Mouse (Mus musculus) neural tube, embryonic 10.5 days (tissue): ENCODE data around the gene H2-DMa.
"Not testable (repeated sequence)": the region's sequence is repeated elsewhere in the genome, so short reads cannot be mapped to it uniquely, and the experiment has no call there.

Experiments used
- DNase-seq: peaks from one replicate; pipeline ENCODE4 v3.0.0-alpha.2; 2017; ENCODE audit warnings: low spot score; ENCODE audit errors: extremely low spot score

H2-DMa gene

DNA sequence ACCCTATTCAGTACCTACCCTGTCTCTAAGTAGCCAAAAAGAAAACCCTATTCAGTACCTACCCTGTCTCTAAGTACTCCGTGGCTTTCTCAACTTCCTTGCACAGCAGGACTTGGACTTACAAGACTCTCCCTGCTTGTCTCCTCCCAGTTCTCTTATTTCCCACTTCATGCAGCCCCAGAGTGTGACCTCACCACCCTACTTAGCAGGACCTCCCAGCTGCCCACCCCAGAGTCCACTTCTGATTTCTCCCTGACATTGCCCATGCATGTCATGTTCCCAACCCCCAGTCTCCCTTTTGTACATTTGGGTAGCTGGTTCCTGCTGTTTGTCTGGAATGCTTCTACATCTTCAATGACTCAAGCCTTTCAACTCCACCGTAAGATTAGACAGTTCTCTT lies 4.2 kb downstream of the H2-DMa start:
- DNase-seq: no peak

DNA sequence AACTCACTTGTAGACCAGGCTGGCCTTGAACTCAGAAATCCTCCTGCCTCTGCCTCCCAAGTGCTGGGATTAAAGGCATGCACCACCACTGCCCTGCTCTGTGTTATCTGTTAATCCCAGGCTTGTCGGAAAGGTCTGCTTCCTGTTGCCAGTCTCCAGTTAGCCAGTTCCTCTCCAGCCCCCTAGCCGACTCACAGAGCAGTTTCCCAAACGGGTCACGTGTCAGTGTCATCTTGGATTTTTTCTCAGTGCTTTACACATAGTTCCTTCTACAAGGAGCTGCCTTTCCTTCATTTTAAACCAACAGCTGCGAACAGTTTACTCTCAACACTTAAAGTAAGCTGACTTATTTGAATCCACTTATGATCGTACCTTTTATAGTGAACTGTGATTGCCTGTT lies 5.3 kb downstream of the H2-DMa start:
- DNase-seq: no peak

DNA sequence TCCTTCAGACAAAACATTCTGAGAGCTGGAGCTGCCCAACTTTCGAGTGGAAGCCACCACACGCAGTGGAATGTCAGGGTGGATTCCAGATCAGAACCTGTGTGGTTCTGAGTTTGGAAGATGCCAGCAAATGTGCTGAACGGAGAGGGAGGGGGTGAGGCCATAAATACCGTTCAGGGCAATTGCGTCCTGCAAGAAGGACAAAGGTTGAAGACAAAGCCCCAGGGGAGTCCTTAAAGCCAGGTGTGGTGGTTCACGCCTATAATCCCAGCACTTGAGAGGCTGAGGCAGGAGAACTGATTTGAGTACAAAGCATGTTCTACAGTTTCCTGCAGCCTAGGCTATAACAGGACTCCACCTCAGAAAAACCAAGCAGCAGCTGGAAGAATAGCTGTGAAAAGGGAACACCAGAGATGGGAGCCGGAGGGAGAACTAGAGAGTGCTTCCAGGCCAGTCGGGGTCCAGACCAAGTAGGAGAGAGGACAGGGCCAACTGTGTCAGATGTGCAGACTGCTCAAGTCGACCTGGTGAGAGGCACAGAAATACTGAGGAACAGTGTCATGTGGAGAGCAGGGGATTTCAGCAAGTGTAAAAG lies 7.6 kb downstream of the H2-DMa start:
- DNase-seq: no peak

DNA sequence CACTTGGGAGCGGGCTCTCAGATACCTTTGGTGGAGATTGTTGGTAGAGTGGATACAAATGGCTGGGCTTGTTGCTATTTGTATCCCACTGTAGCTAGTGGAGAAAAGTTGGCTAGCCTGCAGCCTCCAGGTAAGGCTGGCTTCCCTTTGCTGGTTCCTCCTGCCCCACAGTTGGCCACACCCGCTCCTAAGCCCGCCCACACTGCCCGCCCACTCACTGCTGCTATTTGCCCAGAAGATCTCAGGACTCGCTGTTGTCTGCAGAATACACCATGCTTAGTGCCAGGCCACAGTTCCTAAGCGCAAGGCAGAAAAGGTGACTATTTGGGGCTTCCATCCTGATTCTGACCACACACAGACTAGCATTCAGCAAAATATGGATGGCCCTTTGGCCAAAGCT lies 8.1 kb downstream of the H2-DMa start:
- no peak for DNase-seq

DNA sequence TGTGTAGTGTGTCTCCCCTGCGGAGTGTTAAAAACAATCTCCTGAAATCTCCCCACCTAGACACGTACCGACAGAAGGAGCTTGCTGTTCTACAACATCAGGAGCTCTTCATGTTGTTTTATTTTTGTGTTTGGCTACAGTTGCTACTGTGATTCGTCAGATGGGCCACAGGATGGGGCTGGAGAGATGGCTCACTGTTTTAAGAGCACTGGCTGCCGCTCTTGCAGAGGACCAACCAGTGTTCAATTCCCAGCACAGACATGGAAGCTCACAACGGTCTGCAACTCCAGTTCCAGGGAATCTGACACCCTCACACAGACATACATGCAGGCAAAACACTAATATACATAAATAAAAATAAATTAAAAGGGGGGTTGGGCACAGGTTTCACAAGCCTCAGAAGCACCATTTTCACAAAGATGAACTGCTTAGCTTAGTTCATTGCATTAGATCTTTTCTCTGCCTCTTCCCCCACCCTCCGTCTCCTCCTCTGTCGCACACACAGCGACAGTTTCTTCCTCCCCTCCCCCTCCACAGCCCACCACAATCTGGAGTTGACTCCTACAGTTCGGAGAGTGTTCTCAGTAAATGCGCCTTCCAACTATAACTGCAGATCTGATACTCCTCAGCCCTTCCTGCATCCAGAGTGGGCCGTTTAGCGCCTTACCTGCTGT lies 9.1 kb downstream of the H2-DMa start:
- no peak for DNase-seq

DNA sequence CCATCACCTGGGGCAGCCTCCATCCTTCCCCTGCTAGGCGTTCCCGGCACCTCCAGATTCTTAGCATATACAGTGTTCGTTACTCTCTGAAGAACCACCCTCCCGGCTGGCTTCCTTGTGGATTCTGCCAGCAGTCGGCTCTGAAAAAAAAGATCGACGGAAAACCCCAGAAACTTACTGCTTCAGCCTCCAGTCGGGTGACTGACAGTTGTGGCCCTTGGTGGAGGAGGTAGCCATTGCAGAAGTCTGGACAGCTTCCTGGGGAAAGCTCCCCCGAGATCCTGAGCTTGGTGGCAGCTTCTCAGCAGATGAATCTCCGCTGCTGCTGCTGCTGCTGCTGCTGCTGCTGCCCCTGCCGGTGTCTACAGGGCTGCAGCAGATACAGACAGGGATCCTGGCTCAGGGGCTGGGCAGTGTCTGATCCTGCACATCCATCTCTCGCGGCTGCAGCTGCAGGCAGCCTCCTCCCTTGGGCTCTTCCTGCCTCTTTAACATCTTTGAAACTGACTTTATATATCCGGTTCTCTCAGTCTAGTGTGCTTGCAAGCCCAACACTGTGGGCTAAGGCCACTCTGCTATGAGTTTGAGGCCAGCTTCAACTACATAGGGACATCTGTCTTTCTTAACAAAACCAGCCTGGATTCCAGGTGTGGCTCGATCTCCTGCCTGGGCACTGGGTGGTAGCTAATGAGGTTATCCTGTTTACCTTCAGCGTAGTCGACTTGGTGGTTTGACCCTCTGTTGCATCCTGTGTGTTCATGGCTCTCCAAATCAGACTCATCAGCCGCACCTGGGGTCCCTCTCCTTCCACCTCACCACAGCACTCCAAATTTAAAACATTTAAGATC lies 9.8 kb downstream of the H2-DMa start:
- DNase-seq: no peak

DNA sequence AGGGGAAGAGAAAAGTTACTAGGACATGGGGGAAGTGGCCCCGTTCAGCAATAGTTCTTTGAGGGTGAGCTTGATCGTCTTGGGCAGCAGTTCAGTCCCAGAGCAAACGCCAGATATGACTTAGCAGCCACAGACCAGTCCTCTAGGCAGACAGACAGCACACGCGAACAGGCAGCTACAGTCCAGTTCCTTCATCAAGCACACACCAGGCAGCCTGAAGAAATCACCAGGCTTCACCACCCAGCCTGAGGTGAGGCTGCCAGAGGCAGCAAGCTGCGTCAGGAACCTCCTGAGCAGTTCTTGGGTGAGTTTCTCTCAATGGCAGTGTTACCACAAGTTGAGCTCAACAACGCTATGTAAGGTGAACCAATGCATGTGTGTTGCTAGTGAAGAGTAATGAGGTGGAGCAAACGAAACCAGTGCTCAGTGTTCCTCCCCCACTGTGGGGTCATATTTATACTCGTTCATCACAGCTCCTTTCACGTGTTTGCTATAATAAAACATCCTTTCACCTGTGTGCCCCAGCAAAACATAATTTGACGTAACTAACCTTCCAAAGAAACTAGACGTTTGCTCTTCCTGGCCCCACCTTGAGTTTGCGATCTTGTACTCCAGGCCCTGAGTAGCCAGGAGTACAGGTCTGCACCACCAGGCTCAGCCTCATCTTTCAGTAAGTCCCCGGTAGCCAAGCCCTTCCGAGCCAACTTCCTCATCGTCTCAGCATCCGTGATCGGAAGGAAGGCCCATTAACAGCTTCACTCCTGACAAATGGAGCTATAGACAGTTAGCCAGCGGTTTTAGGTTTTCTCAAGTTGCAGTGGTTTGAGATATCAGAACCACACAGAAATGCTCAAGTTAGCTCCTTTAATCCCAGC lies 11.0 kb downstream of the H2-DMa start:
- no peak for DNase-seq

DNA sequence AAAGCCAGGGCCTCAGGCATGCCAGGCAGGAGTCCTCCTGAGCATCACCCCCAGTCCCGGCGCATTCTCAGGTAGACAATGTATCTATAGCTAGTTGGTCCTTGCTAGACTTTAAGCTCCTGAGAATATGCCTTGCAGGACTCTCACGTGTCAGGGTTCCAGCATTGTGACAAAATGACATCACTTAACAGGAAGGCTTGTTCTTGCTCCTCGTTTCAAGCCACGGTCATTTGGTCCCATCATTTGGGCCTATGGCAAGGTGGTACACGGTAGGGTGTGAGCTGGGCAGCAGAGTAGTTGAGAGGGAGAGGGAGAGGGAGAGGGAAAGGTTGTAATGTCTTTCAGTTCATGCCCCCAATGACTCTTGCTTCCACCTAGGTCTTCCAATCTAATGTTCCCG lies 12.6 kb downstream of the H2-DMa start:
- DNase-seq: no peak

DNA sequence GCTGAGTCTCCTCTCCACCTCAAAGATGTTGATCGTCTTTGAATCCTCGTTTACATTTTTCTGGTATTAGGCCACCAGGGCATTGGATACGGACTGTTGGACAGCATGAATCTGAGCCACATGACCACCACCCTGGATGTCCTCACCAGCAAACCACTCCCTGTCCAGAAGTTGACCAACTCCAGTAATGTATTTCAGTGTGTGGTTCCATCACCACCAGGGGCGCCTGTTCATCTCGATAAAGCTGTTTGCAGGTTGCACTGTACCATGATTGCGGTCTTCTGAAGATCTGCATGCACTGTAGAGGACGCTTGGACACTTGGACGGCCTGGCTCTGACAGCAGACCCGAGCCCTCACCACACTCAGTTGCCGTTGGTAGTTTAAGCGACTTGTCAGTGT lies 13.9 kb downstream of the H2-DMa start:
- no peak for DNase-seq

DNA sequence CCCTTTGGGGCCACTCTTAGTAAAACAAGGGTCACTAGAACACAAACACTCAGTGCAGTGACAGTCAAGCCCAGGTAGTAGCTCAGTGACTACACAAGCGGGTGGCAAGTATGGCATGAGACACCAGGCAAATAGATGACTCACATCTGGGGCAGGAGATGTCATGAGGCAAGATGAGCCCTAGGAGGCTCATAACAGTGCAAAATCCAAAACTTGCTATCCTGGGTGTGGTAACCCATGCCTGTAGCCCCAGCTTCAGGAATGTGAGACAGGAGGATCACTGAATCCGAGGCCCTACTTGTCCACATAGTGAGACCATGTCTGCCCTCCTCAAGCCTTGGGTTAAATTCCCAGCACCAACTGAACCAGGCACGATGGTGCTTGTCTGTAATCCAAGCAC lies 15.1 kb downstream of the H2-DMa start:
- no peak for DNase-seq

DNA sequence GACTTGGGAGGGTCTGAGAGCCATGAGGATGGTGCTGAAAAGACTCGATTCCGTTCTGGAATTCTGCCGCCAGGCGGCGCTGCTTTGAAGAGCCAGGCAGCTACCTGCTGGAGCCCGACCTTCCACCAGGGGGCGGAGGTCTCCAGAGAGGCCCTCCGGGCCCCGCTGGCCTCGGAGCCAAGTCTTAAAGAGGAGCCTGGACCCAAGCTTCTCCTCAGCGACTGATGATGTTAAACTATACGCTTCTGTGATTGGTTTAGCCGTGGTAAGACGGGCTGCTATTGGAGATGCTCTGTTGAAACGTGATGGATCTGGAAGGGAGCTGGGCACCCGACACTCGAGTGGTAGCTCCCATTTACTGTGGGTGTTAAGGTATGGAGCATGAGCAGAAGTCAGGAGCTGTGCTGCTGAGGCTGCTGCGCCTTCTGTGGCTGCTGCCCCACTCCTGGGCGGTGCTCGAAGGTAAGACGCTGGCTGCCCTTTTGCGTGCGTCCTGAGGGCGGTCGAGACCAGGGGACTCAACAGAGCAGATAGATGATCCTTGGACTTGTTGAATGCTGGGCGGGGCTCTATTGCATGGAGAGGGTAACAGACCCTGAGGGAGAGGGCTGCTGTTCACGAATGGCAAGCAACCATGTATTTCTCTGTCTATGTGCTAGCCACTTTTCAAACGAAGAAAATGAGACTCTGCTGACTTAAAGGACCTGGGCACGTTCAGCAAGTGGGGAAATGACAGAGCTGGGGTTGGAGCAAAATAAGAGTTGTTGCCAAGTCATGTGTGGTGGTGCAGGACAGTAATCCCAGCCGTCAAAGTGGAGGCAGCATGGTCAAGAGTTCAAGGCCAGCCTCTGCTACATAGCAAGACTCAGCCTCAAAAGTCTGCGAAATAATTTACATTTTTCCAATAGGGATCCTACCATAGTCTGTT lies 16.2 kb downstream of the H2-DMa start:
- peak; percentile 99 for DNase-seq

DNA sequence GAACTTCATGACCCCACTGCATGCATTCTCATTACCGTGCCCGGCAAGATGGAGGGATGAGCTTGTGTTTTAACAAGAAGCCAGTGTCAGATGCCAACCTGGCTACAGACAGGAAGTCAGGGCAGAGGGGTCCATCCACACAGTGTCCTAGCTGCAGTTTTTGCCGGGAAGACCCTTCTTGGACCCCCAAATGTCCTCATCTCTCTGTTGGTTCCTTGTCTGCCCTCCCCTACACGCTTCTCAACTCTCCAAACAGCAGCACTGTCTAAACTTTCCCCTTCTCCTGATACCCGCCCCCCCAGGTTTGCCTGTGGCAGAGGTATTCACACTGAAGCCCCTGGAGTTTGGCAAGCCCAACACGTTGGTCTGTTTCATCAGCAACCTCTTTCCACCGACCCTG lies 18.3 kb downstream of the H2-DMa start:
- DNase-seq: no peak

DNA sequence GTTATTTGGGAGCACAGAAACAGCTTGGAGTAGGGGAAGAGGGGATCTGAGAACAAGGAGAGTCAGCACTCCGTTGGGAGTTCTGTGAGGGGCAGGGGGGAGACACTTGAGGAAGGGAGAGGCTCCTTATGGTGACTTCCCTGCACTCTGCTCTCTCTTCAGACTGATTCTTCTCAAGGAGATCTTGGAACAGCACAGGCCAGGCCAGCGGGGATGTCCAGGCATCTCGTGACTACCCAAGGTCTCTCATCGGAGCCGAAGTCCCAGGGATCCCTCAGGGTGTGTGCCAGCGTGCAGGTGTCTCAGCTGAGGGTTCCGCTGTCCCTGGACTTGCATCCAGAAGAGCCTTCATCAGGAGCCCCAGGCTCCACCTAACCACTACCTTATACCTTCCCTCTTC lies 19.3 kb downstream of the H2-DMa start:
- DNase-seq: no peak

DNA sequence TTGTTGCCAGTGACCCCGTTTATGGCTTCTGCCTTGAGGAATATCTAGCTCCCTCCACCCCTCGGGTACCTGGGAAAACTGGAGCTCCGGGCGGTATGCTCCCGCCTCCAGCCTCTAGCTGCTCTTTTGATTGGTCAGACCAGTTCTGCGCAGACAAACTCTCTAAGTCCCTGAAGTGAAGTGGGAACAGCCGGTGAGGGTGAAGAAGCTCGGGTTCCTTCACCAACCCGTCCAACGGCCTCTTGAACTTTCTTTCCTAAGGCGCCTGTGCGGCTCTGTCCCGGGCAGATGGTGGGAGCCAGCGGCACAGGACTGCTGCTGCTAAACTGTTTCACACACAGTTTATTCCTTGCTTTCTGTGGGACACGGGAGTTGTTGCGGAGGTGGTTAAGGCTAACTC lies 20.1 kb downstream of the H2-DMa start:
- peak; percentile 51 for DNase-seq

DNA sequence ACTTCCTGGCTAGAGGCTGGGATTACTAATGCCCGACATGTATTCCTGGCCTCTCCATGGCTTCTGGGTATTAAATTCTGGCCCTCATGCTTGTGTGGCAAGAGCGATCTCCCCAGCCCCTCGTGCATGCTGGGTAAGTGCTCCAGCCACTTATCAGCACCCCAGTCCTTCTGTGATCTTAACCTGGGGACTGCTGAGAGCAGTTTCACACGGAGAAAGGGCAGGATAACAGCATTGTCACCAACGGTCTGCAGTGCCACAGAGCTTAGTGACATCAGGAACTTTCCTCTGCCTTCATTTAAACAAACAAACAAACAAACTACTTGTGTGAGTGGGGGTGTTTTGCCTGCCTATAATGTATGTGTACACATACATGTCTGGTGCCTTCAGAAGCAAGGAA lies 20.9 kb downstream of the H2-DMa start:
- DNase-seq: no peak

DNA sequence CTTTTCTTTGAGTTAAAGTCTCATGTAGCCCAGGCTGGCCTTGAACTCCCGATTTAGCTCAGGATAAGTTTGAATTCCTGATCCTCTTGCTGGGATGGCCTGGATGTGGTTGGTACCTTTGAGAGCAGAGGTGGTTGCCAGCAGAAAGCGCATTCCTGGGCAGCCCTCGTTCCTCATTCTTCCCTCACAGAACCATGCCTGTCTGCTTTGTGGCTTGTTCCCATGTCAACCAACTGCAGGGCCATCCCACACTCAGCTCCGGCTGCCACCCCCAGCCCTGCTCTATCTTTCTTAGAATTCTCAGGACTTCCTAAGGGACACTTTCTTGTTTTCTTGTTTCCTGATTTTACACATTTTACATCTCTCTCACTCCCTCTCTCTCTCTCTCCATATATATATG lies 22.1 kb downstream of the H2-DMa start:
- DNase-seq: no peak

DNA sequence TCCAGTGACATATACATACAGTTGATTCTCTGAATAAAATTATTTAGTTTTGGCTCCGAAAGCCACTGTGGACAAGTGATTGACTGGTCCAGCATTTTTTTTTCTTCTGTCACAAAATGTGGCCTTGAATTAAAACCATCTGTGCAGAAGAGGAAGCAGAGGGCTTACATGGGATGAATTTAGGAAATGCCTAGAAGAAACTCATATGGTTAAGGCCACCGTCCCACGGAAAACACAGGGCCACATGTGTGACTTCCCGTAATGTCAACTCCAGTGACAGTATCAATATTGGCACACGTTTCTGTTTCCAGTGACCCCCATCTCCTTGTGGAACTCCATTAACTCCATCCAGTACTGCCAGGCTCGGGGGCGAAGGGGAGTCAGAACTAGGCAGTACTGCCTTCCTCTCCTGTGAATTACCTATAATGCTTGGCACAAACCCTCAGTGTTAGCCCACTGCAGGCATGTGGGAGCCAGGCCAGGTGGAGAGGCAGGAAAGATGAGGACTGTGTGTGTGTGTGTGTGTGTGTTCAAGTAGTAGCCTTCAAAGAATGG lies 23.2 kb downstream of the H2-DMa start:
- no peak for DNase-seq

DNA sequence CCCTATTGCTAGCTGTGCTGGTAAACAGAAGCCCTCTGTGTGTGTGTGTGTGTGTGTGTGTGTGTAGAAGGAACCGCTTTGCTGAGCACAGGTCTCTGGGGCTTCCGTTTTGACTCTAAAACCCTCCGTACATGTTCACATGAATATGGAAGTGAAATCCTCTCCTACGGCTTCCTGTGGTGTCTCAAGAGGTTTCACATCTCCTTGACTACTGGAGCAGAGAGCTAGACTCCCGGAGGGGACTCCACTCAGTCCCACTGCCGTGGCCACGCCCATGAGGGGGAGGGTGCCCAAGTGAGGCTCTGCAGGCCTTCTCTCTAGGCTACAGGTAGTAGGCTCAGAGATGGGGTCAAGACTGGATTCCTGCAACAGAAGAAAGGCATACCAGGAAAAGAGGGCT lies 23.7 kb downstream of the H2-DMa start, which contains the start of gene H2-DMb2:
Gene H2-DMb2, plus strand, starts transcription at position 275 of the 400 bp plus-strand sequence.
- no peak for DNase-seq

DNA sequence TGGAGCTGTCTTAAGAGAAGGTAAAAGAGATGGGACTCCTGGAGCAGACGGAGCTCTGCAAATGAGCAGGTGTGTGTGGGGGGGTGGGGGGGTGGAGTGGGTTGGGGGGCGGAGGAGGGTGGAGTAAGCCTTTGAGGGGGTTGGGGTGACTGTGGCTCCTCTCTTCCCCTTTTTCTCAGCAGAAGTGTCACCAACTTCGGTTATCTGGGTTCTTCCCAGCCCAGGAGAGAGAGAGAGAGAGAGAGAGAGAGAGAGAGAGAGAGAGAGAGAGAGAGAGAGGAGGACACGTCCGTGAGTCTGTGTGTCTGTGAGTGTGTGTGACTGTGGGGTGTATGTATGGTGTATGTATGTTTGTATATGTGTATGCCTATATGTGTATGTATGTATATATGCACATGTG lies 24.1 kb downstream of the H2-DMa start:
- DNase-seq: no peak

DNA sequence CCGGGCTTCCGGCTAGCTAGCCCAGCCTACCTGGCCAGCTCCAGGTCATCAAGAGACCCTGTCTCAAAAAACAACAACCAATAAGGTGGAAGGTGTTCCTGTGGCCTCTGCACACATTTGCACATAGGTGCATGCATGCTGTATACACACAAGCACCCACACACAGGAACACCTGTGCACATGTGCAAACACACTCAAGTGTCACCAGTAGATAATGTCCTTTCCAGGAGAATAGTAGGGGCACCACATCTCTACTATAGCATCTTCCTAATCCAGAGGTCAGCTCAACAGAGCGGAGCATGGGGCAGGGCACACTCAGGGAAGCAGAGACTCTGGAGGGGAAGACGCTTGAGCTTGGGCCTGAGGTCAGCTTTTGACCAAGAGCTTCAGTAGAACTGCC lies 24.9 kb downstream of the H2-DMa start:
- not testable (repeated sequence) for DNase-seq
